ENCODE assay signal across 10 mouse cellular contexts in genomic region chr6:83505554-83505953, GRCm38 (mm10). TPM values are rescaled to one million over a fixed set of nuclear protein-coding genes. Genes with fewer than 3 reads are reported as not detected.
DNase-seq lines count a peak whose midpoint lies in the region; ATAC-seq lines count a peak whose summit lies in the region.
"Had no signal": no experiment of that assay in that cellular context is flagged by ENCODE, and none has a peak within 500 bp of the region (broad histone marks: within the 10 kb centered on the region; RNA-seq: fewer than 3 reads in every experiment).

No protein-coding gene starts in this region.

- peaks cover 24% of the 10 kb centered on the region for H3K4me1 ChIP-seq in heart, embryonic 15.5 days (replicated peaks)
- peaks cover 16% of the 10 kb centered on the region for H3K4me1 ChIP-seq in brown adipose tissue, adult 24 weeks (ENCODE audit: control insufficient read depth, insufficient read depth, insufficient read length, low read length)
- H3K4me1 ChIP-seq in hindbrain, embryonic 14.5 days (replicated peaks; ENCODE audit: control insufficient read depth, insufficient read depth, low read length), result peaks cover 14% of the 10 kb centered on the region
- peaks cover 13% of the 10 kb centered on the region for H3K4me1 ChIP-seq in midbrain, embryonic 12.5 days

- H3K9me3 ChIP-seq in heart, embryonic 15.5 days (replicated peaks), result no peaks in the 10 kb centered on the region
- no peaks in the 10 kb centered on the region for H3K9me3 ChIP-seq in hindbrain, embryonic 14.5 days (ENCODE audit: control insufficient read depth, low read length)
- H3K9me3 ChIP-seq in midbrain, embryonic 12.5 days, result no peaks in the 10 kb centered on the region
- H3K9me3 ChIP-seq: G1E had no signal

- H3K36me3 ChIP-seq in heart, embryonic 15.5 days, result peaks cover 1% of the 10 kb centered on the region; the same call in 1 of the 2 replicates
- 0 out of 2 replicates have a peak, but pooled peaks cover 4% of the 10 kb centered on the region for H3K36me3 ChIP-seq in hindbrain, embryonic 14.5 days (replicated peaks; ENCODE audit: control insufficient read depth, insufficient read depth)
- peaks cover under 1% of the 10 kb centered on the region; the same call in 1 of the 2 replicates for H3K36me3 ChIP-seq in midbrain, embryonic 12.5 days

- H3K4me3 ChIP-seq in heart, embryonic 15.5 days, result 0 out of 2 replicates have a peak overlapping the region, but pooled peaks have one; percentile 70
- H3K4me3 ChIP-seq in brown adipose tissue, adult 24 weeks (ENCODE audit: insufficient read depth, low read depth, low read length), result no peak overlapping the region
- H3K4me3 ChIP-seq in hindbrain, embryonic 14.5 days (replicated peaks; ENCODE audit: low read length), result peak overlapping the region; percentile 82
- H3K4me3 ChIP-seq in midbrain, embryonic 12.5 days, result peak overlapping the region; percentile 88; the same call in 1 of the 2 replicates

- peak overlapping the region; percentile 85 for H3K4me2 ChIP-seq in heart, embryonic 15.5 days
- H3K4me2 ChIP-seq in hindbrain, embryonic 14.5 days (replicated peaks), result peak overlapping the region; percentile 57
- peak overlapping the region; percentile 64 for H3K4me2 ChIP-seq in midbrain, embryonic 12.5 days (replicated peaks)

- WGBS in heart, embryonic 15.5 days, result 85% methylated on average over 4 of the region's 4 CpGs
- WGBS in hindbrain, embryonic 14.5 days, result 94% methylated on average over 4 of the region's 4 CpGs
- WGBS in midbrain, embryonic 12.5 days, result 93% methylated on average over 4 of the region's 4 CpGs

- H3K27me3 ChIP-seq in heart, embryonic 15.5 days, result no peaks in the 10 kb centered on the region
- H3K27me3 ChIP-seq in hindbrain, embryonic 14.5 days (ENCODE audit: control insufficient read depth, insufficient read depth, low read length), result no peaks in the 10 kb centered on the region
- no peaks in the 10 kb centered on the region for H3K27me3 ChIP-seq in midbrain, embryonic 12.5 days

- no peak for ATAC-seq in heart, embryonic 15.5 days (replicated peaks; ENCODE audit: insufficient number of reproducible peaks, insufficient read depth, low FRiP score, low read depth)
- no peak for ATAC-seq in hindbrain, embryonic 14.5 days (ENCODE audit: low FRiP score)
- no peak for ATAC-seq in midbrain, embryonic 12.5 days (ENCODE audit: low FRiP score, low read depth)

- no peak for DNase-seq in heart, adult 18-20 months
- no peak for DNase-seq in hindbrain, embryonic 14.5 days (ENCODE audit: low spot score)
- DNase-seq in right cerebral cortex, postnatal 36 days (ENCODE audit: low spot score in 2 of 2), result no peak
- no peak for DNase-seq in MN1 (ENCODE audit: low spot score)
- DNase-seq in urinary bladder, postnatal 4 days (ENCODE audit: low spot score in 2 of 2), result no peak
- DNase-seq: right cerebral cortex, postnatal 14 days had no signal

- H3K9ac ChIP-seq in heart, embryonic 15.5 days, result no peak overlapping the region
- peak overlapping the region; percentile 89; the same call in 1 of the 2 replicates for H3K9ac ChIP-seq in hindbrain, embryonic 14.5 days
- 0 out of 2 replicates have a peak overlapping the region, but pooled peaks have one; percentile 88 for H3K9ac ChIP-seq in midbrain, embryonic 12.5 days (replicated peaks)

- 0 out of 2 replicates have a peak overlapping the region, but pooled peaks have one; percentile 97 for H3K27ac ChIP-seq in heart, embryonic 15.5 days
- 0 out of 2 replicates have a peak overlapping the region, but pooled peaks have one; percentile 36 for H3K27ac ChIP-seq in brown adipose tissue, adult 24 weeks (replicated peaks; ENCODE audit: low read depth, low read length)
- H3K27ac ChIP-seq in hindbrain, embryonic 14.5 days, result peak overlapping the region; percentile 95; the same call in 1 of the 2 replicates
- no peak overlapping the region for H3K27ac ChIP-seq in midbrain, embryonic 12.5 days (replicated peaks)

RNA-seq across cellular contexts. Expression of gene Dguok, which starts 1.2 kb away (rescaled TPM):
- 48.2 and 61.0 TPM in 2 replicates for polyA plus RNA-seq in heart, embryonic 15.5 days (2015; fragmentation: Nextera tagmentation; extraction: Ambion mirVana)
- total RNA-seq in heart, adult 18-20 months (2021), result 10 to 100 TPM; 34.7 to 35.0 TPM
- polyA plus RNA-seq in brown adipose tissue, adult 24 weeks (2012; ENCODE audit: insufficient read depth, insufficient read length, missing spikeins), result 33.1 and 34.8 TPM in 2 replicates
- polyA plus RNA-seq in hindbrain, embryonic 14.5 days (2014; fragmentation: Nextera tagmentation; extraction: Ambion mirVana), result 68.8 and 69.2 TPM in 2 replicates
- 57.3 and 62.6 TPM in 2 replicates for polyA plus RNA-seq in midbrain, embryonic 12.5 days (2016; fragmentation: Nextera tagmentation; extraction: Ambion mirVana)

RNA-seq across cellular contexts. Expression of gene Actg2, which starts 30.5 kb away (rescaled TPM):
- polyA plus RNA-seq in heart, embryonic 15.5 days (2015; fragmentation: Nextera tagmentation; extraction: Ambion mirVana), result 17.5 and 41.6 TPM in 2 replicates
- total RNA-seq in heart, adult 18-20 months (2021), result 1 to 10 TPM in 1 of 2 experiments, under 1 TPM in 1; 0.84 to 1.9 TPM
- 1.3 and 1.9 TPM in 2 replicates for polyA plus RNA-seq in brown adipose tissue, adult 24 weeks (2012; ENCODE audit: insufficient read depth, insufficient read length, missing spikeins)
- 2.6 and 3.3 TPM in 2 replicates for polyA plus RNA-seq in hindbrain, embryonic 14.5 days (2014; fragmentation: Nextera tagmentation; extraction: Ambion mirVana)
- 6.2 TPM in 2 replicates for polyA plus RNA-seq in midbrain, embryonic 12.5 days (2016; fragmentation: Nextera tagmentation; extraction: Ambion mirVana)
- polyA plus RNA-seq: G1E had no signal

RNA-seq across cellular contexts. Expression of gene Tet3, which starts 46.7 kb away (rescaled TPM):
- polyA plus RNA-seq in heart, embryonic 15.5 days (2015; fragmentation: Nextera tagmentation; extraction: Ambion mirVana), result 26.2 and 37.5 TPM in 2 replicates
- total RNA-seq in heart, adult 18-20 months (2021), result 10 to 100 TPM; 11.5 to 12.7 TPM
- 5.0 and 7.0 TPM in 2 replicates for polyA plus RNA-seq in brown adipose tissue, adult 24 weeks (2012; ENCODE audit: insufficient read depth, insufficient read length, missing spikeins)
- 43.6 and 52.2 TPM in 2 replicates for polyA plus RNA-seq in hindbrain, embryonic 14.5 days (2014; fragmentation: Nextera tagmentation; extraction: Ambion mirVana)
- 65.0 and 70.2 TPM in 2 replicates for polyA plus RNA-seq in midbrain, embryonic 12.5 days (2016; fragmentation: Nextera tagmentation; extraction: Ambion mirVana)
